Mouse (Mus musculus): ENCODE measurements around the gene Sf3b5. TPM values are rescaled to one million over a fixed set of nuclear protein-coding genes. Genes with fewer than 3 reads are reported as not detected.

The Sf3b5 gene
- total and polyA plus RNA-seq, 2 experiments = 7.7 to 22.0 TPM

DNA sequence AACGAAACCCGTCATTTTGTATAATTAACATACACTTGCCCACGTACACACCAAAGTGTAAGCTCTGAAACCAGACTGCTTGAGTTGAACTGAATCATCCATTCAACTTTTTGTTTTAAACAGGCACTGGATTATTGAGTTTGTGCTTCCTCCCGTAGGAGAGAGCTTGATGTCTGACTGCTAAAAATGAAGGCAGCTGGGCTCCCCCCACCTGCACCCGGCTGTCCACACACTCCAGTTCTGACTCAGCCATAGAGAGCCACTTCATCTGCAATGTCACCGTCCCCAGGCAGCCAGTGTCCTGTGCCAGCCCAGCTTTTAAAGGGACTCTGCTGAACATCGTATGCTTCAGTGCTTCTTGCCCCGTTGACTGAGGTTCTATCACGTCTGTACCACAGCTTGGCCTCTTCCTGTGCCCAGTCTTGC lies 27.3 kb upstream of the Sf3b5 start:
- H3K27ac ChIP-seq (replicated peaks; ENCODE audit: insufficient read depth, low read depth, low read length) = no peak overlapping the region
- H3K9ac ChIP-seq (ENCODE audit: low read depth, low read length) = no peak overlapping the region
- H3K79me2 ChIP-seq (ENCODE audit: control insufficient read depth, insufficient read depth, low read length) = no peaks in the 10 kb centered on the region
- 87% methylated on average over 9 of the region's 9 CpGs for WGBS
- no peaks in the 10 kb centered on the region for H3K36me3 ChIP-seq (ENCODE audit: control insufficient read depth, insufficient read depth, low read length)
- DNase-seq (ENCODE audit: extremely low read depth, low read depth, low spot score) = no peak
- TF ChIP-seq CTCF (IDR thresholded peaks at IDR 0.05; ENCODE audit: low read depth, low read length) (no peak), POLR2A (IDR thresholded peaks at IDR 0.05; ENCODE audit: extremely low read depth, insufficient read depth, low read length) (no peak)
- H3K4me3 ChIP-seq (ENCODE audit: insufficient read depth, low read depth, low read length) = no peak overlapping the region
- H3K4me1 ChIP-seq (ENCODE audit: control insufficient read depth, insufficient read depth, low read length) = no peaks in the 10 kb centered on the region
- no peaks in the 10 kb centered on the region for H3K27me3 ChIP-seq (ENCODE audit: control insufficient read depth, insufficient read depth, low read length)

DNA sequence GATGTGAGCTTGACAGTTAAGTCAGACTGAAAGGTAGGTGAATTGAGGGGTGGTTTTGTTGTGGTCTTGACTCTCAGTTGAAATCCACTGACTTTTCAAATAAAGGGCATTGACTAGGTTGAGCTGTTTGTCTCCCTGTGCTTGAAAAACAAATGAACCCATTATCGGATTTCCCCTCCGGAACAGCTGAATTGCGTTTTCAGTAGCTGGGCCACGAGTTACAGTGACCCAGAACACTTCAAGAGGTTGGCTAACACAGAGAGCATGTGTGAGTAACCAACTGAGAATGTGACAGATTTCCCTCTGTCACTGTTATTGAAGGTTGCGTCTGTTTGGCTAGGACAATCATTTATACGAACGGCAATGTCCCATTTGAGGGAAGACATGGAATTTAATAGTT lies 24.1 kb upstream of the Sf3b5 start:
- Histone ChIP-seq H3K79me2 (ENCODE audit: control insufficient read depth, insufficient read depth, low read length) (no peaks in the 10 kb centered on the region), H3K27ac (replicated peaks; ENCODE audit: insufficient read depth, low read depth, low read length) (no peak overlapping the region), H3K27me3 (ENCODE audit: control insufficient read depth, insufficient read depth, low read length) (no peaks in the 10 kb centered on the region), H3K9ac (ENCODE audit: low read depth, low read length) (no peak overlapping the region), H3K4me3 (ENCODE audit: insufficient read depth, low read depth, low read length) (no peak overlapping the region), H3K4me1 (ENCODE audit: control insufficient read depth, insufficient read depth, low read length) (no peaks in the 10 kb centered on the region), H3K36me3 (ENCODE audit: control insufficient read depth, insufficient read depth, low read length) (no peaks in the 10 kb centered on the region)
- TF ChIP-seq CTCF (IDR thresholded peaks at IDR 0.05; ENCODE audit: low read depth, low read length) (no peak), POLR2A (IDR thresholded peaks at IDR 0.05; ENCODE audit: extremely low read depth, insufficient read depth, low read length) (no peak)
- 78% methylated on average over 7 of the region's 7 CpGs for WGBS
- no peak for DNase-seq (ENCODE audit: extremely low read depth, low read depth, low spot score)

DNA sequence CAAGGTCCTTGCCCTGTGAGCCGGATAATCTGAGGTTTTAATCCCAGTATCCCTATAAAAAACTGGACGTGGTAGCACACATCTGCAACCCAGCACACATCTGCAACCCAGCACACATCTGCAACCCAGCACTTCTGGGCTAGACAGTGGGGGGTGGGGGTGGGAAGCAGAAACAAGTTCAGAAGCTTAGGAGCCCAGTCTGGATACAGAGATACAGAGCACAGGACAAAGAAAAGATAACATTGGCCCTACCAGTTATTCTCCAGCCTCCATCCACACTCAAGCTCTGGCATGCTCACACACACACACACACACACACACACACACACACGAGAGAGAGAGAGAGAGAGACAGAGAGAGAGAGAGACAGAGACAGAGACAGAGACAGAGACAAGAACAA lies 21.6 kb upstream of the Sf3b5 start:
- Histone ChIP-seq H3K9ac (ENCODE audit: low read depth, low read length) (no peak overlapping the region), H3K27me3 (ENCODE audit: control insufficient read depth, insufficient read depth, low read length) (0 out of 2 replicates have a peak, but pooled peaks cover 2% of the 10 kb centered on the region)

GRCm38 (mm10) chr10:12985028-12985427 lies 20.1 kb upstream of the Sf3b5 start:
- no peaks in the 10 kb centered on the region for H3K4me1 ChIP-seq (ENCODE audit: control insufficient read depth, insufficient read depth, low read length)
- WGBS = 78% methylated on average over 3 of the region's 3 CpGs
- 0 out of 2 replicates have a peak, but pooled peaks cover 2% of the 10 kb centered on the region for H3K27me3 ChIP-seq (ENCODE audit: control insufficient read depth, insufficient read depth, low read length)
- no peaks in the 10 kb centered on the region for H3K79me2 ChIP-seq (ENCODE audit: control insufficient read depth, insufficient read depth, low read length)
- TF ChIP-seq CTCF (IDR thresholded peaks at IDR 0.05; ENCODE audit: low read depth, low read length) = no peak
- TF ChIP-seq POLR2A (IDR thresholded peaks at IDR 0.05; ENCODE audit: extremely low read depth, insufficient read depth, low read length) = no peak
- DNase-seq (ENCODE audit: extremely low read depth, low read depth, low spot score) = no peak
- no peak overlapping the region for H3K27ac ChIP-seq (replicated peaks; ENCODE audit: insufficient read depth, low read depth, low read length)
- H3K36me3 ChIP-seq (ENCODE audit: control insufficient read depth, insufficient read depth, low read length) = no peaks in the 10 kb centered on the region
- no peak overlapping the region for H3K9ac ChIP-seq (ENCODE audit: low read depth, low read length)
- H3K4me3 ChIP-seq (ENCODE audit: insufficient read depth, low read depth, low read length) = no peak overlapping the region

More for the DNA sequence above, 21.6 kb upstream of the Sf3b5 start:
- Histone ChIP-seq H3K4me3 (ENCODE audit: insufficient read depth, low read depth, low read length) (no peak overlapping the region), H3K27ac (replicated peaks; ENCODE audit: insufficient read depth, low read depth, low read length) (no peak overlapping the region), H3K36me3 (ENCODE audit: control insufficient read depth, insufficient read depth, low read length) (no peaks in the 10 kb centered on the region), H3K4me1 (ENCODE audit: control insufficient read depth, insufficient read depth, low read length) (no peaks in the 10 kb centered on the region), H3K79me2 (ENCODE audit: control insufficient read depth, insufficient read depth, low read length) (no peaks in the 10 kb centered on the region)
- TF ChIP-seq CTCF (IDR thresholded peaks at IDR 0.05; ENCODE audit: low read depth, low read length) (no peak), POLR2A (IDR thresholded peaks at IDR 0.05; ENCODE audit: extremely low read depth, insufficient read depth, low read length) (no peak)
- DNase-seq (ENCODE audit: extremely low read depth, low read depth, low spot score) = no peak
- WGBS = 71% methylated on average over 3 of the region's 3 CpGs

DNA sequence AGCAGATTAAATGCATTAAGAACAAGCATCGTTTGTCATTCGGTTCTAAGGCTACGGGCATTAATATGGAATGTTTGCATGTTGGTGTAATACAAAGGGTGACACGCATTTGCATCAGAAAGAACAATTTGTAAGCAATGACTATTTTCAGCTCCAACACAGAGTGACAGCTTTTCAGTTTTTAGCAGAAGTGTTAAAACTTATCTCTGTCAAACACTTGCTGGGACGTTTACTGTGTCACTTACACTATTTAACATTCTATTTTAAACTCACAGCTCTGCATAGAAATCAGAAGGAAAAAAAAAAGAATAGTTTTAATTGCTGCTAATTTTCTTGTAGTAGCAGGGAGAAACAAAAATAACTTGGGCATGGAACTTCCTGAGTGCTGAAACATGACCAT lies 18.7 kb upstream of the Sf3b5 start:
- Histone ChIP-seq H3K4me1 (ENCODE audit: control insufficient read depth, insufficient read depth, low read length) (no peaks in the 10 kb centered on the region), H3K4me3 (ENCODE audit: insufficient read depth, low read depth, low read length) (no peak overlapping the region), H3K79me2 (ENCODE audit: control insufficient read depth, insufficient read depth, low read length) (no peaks in the 10 kb centered on the region), H3K27ac (replicated peaks; ENCODE audit: insufficient read depth, low read depth, low read length) (no peak overlapping the region), H3K9ac (ENCODE audit: low read depth, low read length) (no peak overlapping the region), H3K27me3 (ENCODE audit: control insufficient read depth, insufficient read depth, low read length) (0 out of 2 replicates have a peak, but pooled peaks cover 2% of the 10 kb centered on the region), H3K36me3 (ENCODE audit: control insufficient read depth, insufficient read depth, low read length) (no peaks in the 10 kb centered on the region)
- DNase-seq (ENCODE audit: extremely low read depth, low read depth, low spot score) = no peak
- TF ChIP-seq POLR2A (IDR thresholded peaks at IDR 0.05; ENCODE audit: extremely low read depth, insufficient read depth, low read length) = no peak
- no peak for TF ChIP-seq CTCF (IDR thresholded peaks at IDR 0.05; ENCODE audit: low read depth, low read length)
- 87% methylated on average over 5 of the region's 5 CpGs for WGBS

DNA sequence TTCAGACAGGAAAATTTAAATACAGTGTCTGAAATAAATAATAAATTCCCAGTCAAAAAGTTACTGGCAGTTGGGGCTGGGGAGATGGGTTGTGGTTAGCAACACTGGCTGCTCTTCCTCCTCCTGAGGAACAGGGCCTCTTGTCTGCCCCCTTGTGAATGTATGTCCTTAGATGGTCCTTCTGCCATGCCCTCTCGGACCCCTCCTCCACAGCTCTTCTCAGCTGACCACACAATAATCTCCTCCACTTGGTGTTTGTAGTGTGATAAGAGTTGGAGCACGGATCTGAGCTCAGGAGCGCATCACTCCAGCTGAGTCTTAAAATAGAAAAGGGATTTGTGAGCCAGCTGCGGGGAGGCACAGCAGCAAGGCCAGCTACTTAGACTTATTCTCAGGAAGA lies 18.2 kb upstream of the Sf3b5 start:
- 0 out of 2 replicates have a peak, but pooled peaks cover 2% of the 10 kb centered on the region for H3K27me3 ChIP-seq (ENCODE audit: control insufficient read depth, insufficient read depth, low read length)
- DNase-seq (ENCODE audit: extremely low read depth, low read depth, low spot score) = no peak
- TF ChIP-seq POLR2A (IDR thresholded peaks at IDR 0.05; ENCODE audit: extremely low read depth, insufficient read depth, low read length) = no peak
- TF ChIP-seq CTCF (IDR thresholded peaks at IDR 0.05; ENCODE audit: low read depth, low read length) = no peak
- H3K4me1 ChIP-seq (ENCODE audit: control insufficient read depth, insufficient read depth, low read length) = no peaks in the 10 kb centered on the region
- no peak overlapping the region for H3K27ac ChIP-seq (replicated peaks; ENCODE audit: insufficient read depth, low read depth, low read length)
- no peak overlapping the region for H3K4me3 ChIP-seq (ENCODE audit: insufficient read depth, low read depth, low read length)
- H3K36me3 ChIP-seq (ENCODE audit: control insufficient read depth, insufficient read depth, low read length) = no peaks in the 10 kb centered on the region
- H3K9ac ChIP-seq (ENCODE audit: low read depth, low read length) = no peak overlapping the region
- no peaks in the 10 kb centered on the region for H3K79me2 ChIP-seq (ENCODE audit: control insufficient read depth, insufficient read depth, low read length)
- WGBS = 67% methylated on average over 4 of the region's 4 CpGs

Data from liver, adult 2 months (tissue).